Mouse (Mus musculus) limb, embryonic 14.5 days (tissue): Measurements from ENCODE around the gene Mvb12b. TPM values are rescaled to one million over a fixed set of nuclear protein-coding genes. Genes with fewer than 3 reads are reported as not detected.
"Not testable (repeated sequence)": the region's sequence is repeated elsewhere in the genome, so short reads cannot be mapped to it uniquely, and the experiment has no call there.

Experiments
- ATAC-seq: fragments of 200-750 bp; cut with Nextera tagmentation; 2 replicates; pipeline ENCODE4 v1.8.0; 2017; ENCODE audit warnings: low read depth, moderate number of reproducible peaks, moderate TSS enrichment; ENCODE audit not compliant: low FRiP score
- DNase-seq: peaks from one replicate; pipeline ENCODE4 v3.0.0-alpha.2; 2015; ENCODE audit warnings: low spot score
- H3K27ac ChIP-seq: fragments of 300-500 bp; sonication (generic); replicated peaks from 2 replicates; pipeline ENCODE4 v1.5.1; 2014; ENCODE audit warnings: low read depth, mild to moderate bottlenecking, low read length, moderate library complexity, mixed read lengths
- H3K27me3 ChIP-seq: fragments of 300-500 bp; sonication (generic); 2 replicates; pipeline ENCODE4 v1.6.1; 2014; ENCODE audit warnings: low read length, mixed read lengths; ENCODE audit not compliant: control insufficient read depth, insufficient read depth
- H3K36me3 ChIP-seq: fragments of 300-500 bp; sonication (generic); 2 replicates; pipeline ENCODE4 v1.6.1; 2014; ENCODE audit warnings: mild to moderate bottlenecking, low read length, moderate library complexity, mixed read lengths; ENCODE audit not compliant: control insufficient read depth, insufficient read depth
- H3K4me1 ChIP-seq: fragments of 300-500 bp; sonication (generic); 2 replicates; pipeline ENCODE4 v1.6.1; 2014; ENCODE audit warnings: antibody characterized with exemption, low read length, mixed read lengths; ENCODE audit not compliant: control insufficient read depth, insufficient read depth
- H3K4me2 ChIP-seq: fragments of 300-500 bp; sonication (generic); replicated peaks from 2 replicates; pipeline ENCODE4 v1.6.1; 2014; ENCODE audit warnings: low read depth, mild to moderate bottlenecking, low read length, moderate library complexity; ENCODE audit not compliant: severe bottlenecking
- H3K4me3 ChIP-seq: fragments of 300-500 bp; sonication (generic); replicated peaks from 2 replicates; pipeline ENCODE4 v1.5.1; 2014; ENCODE audit warnings: low read length
- H3K9ac ChIP-seq: fragments of 300-500 bp; sonication (generic); 2 replicates; pipeline ENCODE4 v1.6.1; 2014; ENCODE audit warnings: mild to moderate bottlenecking, low read depth, low read length, moderate library complexity; ENCODE audit not compliant: severe bottlenecking
- H3K9me3 ChIP-seq: fragments of 300-500 bp; sonication (generic); 2 replicates; pipeline ENCODE4 v1.6.1; 2016; ENCODE audit warnings: low read length; ENCODE audit not compliant: control insufficient read depth
- POLR2A ChIP-seq: fragments of 200-500 bp; IDR thresholded peaks from 2 replicates; pipeline ENCODE4 v1.8.0; 2012; ENCODE audit warnings: inconsistent platforms, mild to moderate bottlenecking, moderate library complexity, borderline replicate concordance; ENCODE audit not compliant: insufficient read depth, insufficient read length; ENCODE audit errors: extremely low read depth
- WGBS: fragments of 180-500 bp; shearing (Covaris S2); extraction: QIAGEN DNeasy Blood & Tissue Kit; methylation state at CpG from one replicate; pipeline ENCODE4 v1.1.7; 2014; 5-methylcytosine and 5-hydroxymethylcytosine counted together
- polyA plus RNA-seq, 2 experiments: library from polyadenylated mRNA; depleted of rRNA in 1 of 2; stranded (reverse) in 1 of 2; unstranded in 1 of 2; fragments of >200 nt; fragmentation: Nextera tagmentation in 1 of 2; extraction: Ambion mirVana in 1 of 2; gene quantifications; 2 replicates each; pipeline versions ENCODE4 v1.2.1 to v1.2.3; 2012 to 2014

Mvb12b gene
- polyA plus RNA-seq, 2 experiments: 17.5 to 26.6 TPM

DNA sequence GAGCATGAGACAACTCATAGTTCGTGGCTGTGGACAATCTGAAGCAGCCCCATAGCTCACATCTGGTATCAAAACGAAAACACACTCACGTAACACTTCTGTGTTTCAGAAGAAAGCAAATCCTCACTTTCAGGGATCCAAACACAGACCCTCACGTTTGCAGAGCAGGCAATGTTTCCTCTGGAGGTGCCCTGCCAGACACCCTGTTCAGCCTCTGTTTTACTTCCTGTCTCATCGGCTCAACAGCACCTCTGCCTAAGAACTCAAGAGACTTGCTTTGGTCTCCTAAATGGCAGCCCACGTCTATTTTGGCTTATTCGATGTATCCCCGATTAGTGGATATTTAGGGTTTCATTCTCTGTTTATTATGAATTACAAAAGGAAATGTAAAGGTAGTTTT lies 27.3 kb upstream of the Mvb12b start:
- Histone ChIP-seq H3K9ac (no peak overlapping the region), H3K4me1 (peaks cover 22% of the 10 kb centered on the region), H3K4me3 (no peak overlapping the region), H3K9me3 (no peaks in the 10 kb centered on the region), H3K36me3 (no peaks in the 10 kb centered on the region), H3K27ac (no peak overlapping the region), H3K4me2 (no peak overlapping the region), H3K27me3 (no peaks in the 10 kb centered on the region)
- 47% methylated on average over 8 of the region's 8 CpGs for WGBS
- DNase-seq (no peak), ATAC-seq (no peak)
- no peak for TF ChIP-seq POLR2A

DNA sequence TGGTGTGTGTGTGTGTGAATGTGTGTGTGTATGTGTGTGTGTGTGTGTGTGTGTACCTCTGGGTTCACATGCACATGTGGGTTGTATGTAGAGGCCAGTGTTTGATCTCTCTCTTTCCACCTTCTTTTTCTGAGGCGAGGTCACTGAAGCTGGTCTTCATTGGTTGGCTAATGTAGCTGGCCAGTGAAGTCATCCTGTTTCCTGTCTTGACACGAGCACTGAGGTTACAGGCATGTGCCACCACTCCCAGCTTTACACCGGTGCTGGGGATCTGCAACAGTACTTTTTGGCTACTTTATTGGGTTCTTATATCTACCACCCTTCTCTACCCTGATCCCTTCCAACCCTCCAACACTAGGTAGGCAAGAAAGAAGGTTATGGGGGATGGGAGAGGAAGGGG lies 26.6 kb upstream of the Mvb12b start:
- DNase-seq (no peak), ATAC-seq (no peak)
- no peaks in the 10 kb centered on the region for H3K36me3 ChIP-seq
- H3K27me3 ChIP-seq: no peaks in the 10 kb centered on the region
- H3K9me3 ChIP-seq: no peaks in the 10 kb centered on the region
- no peak overlapping the region for H3K9ac ChIP-seq
- H3K4me3 ChIP-seq: no peak overlapping the region
- TF ChIP-seq POLR2A: no peak
- H3K4me1 ChIP-seq: peaks cover 16% of the 10 kb centered on the region
- no peak overlapping the region for H3K27ac ChIP-seq
- 30% methylated on average over 3 of the region's 3 CpGs for WGBS
- no peak overlapping the region for H3K4me2 ChIP-seq

DNA sequence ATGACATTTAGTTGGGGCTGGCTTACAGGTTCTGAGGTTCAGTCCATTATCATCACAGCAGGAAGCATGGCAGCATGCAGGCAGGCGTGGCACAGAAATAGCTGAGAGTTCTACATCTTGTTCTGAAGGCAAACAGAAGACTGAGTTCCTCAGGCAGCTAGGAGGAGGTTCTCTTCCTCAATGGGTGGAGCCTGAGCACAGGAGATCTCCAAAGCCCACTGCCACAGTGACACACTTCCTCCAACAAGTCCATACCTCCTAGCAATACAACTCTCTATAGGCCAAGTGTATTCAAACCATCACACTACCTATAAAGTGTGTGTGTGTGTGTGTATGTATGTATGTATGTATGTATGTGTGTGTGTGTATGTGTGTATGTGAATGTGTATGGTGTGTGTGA lies 25.9 kb upstream of the Mvb12b start:
- not testable (repeated sequence) for H3K27me3 ChIP-seq, H3K27ac ChIP-seq, H3K36me3 ChIP-seq, DNase-seq, H3K4me2 ChIP-seq, H3K4me3 ChIP-seq, H3K9ac ChIP-seq, ATAC-seq, H3K9me3 ChIP-seq
- WGBS: 69% methylated on average over 1 of the region's 1 CpGs
- peaks cover 14% of the 10 kb centered on the region for H3K4me1 ChIP-seq

DNA sequence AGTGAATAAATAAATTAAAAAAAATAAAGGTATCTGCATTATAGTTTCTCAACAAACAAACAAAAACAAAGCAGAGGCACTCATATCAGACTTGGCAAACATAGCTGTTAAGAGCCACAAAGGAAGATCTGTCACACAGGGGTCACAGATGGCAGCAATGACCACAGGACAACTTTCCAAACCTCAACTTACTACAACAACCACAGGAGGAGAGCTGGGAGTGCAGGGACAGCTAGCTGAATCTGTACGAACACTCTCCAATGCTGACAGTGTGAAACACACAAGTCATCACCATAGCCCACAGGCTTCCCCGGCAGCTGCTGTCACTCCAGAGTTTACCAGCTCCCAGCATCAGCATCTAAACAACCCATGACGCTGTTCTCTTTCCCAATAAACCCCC lies 25.0 kb upstream of the Mvb12b start:
- no peak overlapping the region for H3K9ac ChIP-seq
- H3K4me2 ChIP-seq: no peak overlapping the region
- DNase-seq (no peak), ATAC-seq (no peak)
- H3K9me3 ChIP-seq: no peaks in the 10 kb centered on the region
- H3K4me3 ChIP-seq: no peak overlapping the region
- no peak for TF ChIP-seq POLR2A
- no peak overlapping the region for H3K27ac ChIP-seq
- peaks cover 17% of the 10 kb centered on the region for H3K4me1 ChIP-seq
- H3K36me3 ChIP-seq: no peaks in the 10 kb centered on the region
- H3K27me3 ChIP-seq: no peaks in the 10 kb centered on the region
- WGBS: 71% methylated on average over 3 of the region's 3 CpGs

DNA sequence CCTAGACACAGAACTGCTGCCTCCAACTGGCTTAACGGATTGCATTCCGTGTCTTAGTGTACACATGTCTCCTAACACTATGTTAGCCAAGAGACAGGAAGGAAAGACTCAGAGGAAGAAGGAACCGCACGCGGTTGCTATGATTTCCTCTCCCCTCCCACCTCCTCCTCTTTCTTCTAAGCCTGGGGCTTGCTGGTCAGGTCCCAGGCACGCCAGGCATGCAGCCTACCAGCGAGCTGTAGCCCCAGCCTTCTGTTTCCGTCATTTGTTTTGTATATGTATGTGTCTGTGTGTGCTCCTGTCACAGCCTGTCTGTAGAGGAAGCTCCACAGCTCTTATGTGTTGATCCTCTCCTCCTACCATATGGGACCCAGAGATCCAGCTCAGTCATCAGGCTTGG lies 20.6 kb upstream of the Mvb12b start:
- DNase-seq (peak; percentile 72), ATAC-seq (peak; percentile 65; the same call in 1 of the 2 replicates)
- Histone ChIP-seq H3K27me3 (no peaks in the 10 kb centered on the region), H3K4me1 (peaks cover 7% of the 10 kb centered on the region), H3K4me3 (no peak overlapping the region), H3K36me3 (no peaks in the 10 kb centered on the region), H3K4me2 (no peak overlapping the region), H3K27ac (peak overlapping the region; percentile 19; the same call in 1 of the 2 replicates), H3K9me3 (no peaks in the 10 kb centered on the region), H3K9ac (no peak overlapping the region)
- no peak for TF ChIP-seq POLR2A
- 31% methylated on average over 8 of the region's 8 CpGs for WGBS

DNA sequence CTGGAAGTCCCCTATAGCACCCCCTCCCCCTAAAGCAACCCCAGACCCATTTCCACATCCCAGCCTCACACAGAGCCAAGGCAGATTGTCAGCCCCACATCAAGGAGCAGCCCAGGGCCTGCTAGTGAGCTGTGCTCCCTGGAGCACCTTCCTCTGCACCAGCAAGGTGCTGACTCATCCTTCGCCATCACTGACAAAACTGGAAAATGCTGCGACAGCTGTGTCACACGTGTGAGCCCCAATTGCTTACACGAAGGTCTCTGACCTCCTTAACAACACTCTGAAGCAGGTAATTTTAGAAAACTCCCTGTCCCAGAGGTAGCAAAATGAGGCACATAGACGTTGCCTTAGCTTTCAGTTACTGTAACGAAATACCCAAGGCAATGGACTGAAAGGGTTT lies 19.4 kb upstream of the Mvb12b start:
- TF ChIP-seq POLR2A: no peak
- DNase-seq: no peak

More for the DNA sequence above, 19.4 kb upstream of the Mvb12b start:
- Histone ChIP-seq H3K4me3 (no peak overlapping the region), H3K27ac (no peak overlapping the region), H3K9me3 (no peaks in the 10 kb centered on the region), H3K9ac (no peak overlapping the region), H3K36me3 (no peaks in the 10 kb centered on the region), H3K27me3 (no peaks in the 10 kb centered on the region), H3K4me2 (no peak overlapping the region), H3K4me1 (peaks cover 7% of the 10 kb centered on the region)
- 90% methylated on average over 6 of the region's 6 CpGs for WGBS
- ATAC-seq: no peak
